In the genomic region with DNA sequence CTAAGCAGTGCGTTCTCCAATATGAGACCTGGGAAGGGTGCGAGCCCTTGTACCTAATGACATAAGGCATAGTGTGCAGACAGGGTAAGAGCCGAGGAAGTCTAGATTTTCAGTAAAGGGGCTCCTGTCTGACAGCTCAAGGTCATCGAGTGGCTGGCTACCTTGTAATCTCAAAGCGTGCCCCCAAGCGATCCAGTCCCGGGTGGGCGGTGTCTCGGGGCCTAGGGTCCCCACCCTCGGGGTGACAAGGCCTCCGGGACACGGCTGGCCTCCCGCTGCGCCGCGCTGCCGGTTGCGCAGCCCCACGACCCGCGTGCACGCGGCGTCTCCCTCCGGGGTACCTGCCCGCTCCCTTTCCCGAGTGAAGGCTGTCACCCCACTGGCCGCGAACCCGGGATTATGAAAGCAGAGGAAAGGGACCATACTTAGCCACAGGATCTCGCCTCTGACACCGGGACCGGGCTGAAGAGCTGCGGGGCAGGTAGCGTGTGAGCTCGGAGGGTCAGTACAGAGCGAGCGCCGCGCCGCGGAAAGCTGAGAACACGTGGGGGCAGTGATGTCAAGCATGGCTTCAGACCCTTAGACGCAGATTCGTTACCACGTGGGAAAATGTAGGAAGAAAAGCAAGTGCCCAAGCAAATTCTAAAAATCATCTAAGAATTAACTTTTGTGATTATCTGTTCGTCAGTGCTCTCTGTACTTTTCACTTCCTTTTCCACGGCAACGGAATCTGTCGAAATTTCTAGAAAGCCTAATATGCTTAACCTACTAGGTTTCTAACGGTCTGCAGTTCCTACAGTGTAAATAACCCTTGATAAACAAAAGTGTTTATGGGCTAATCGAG, we compare ENCODE assay signal across 8 mouse cellular contexts. TPM values are rescaled to one million over a fixed set of nuclear protein-coding genes. Genes with fewer than 3 reads are reported as not detected.
A peak's percentile ranks its signal among the peaks of the same experiment; 100 is the strongest.
DNase-seq lines count a peak whose midpoint lies in the region; ATAC-seq lines count a peak whose summit lies in the region.

TSS of gene Timm9 (minus strand) at position 555 of the 844 bp plus-strand sequence.
TSS of gene 2700049A03Rik (plus strand) at position 719 of the 844 bp plus-strand sequence.

- peak; percentile 83 for DNase-seq in adipocyte (ENCODE audit: low spot score)
- DNase-seq in embryo, embryonic 10 days (ENCODE audit: low spot score) = peak; percentile 90
- peak; percentile 63 to 68 for DNase-seq in gastrocnemius, adult 8-10 months (ENCODE audit: low spot score in 2 of 2)
- peak; percentile 94 for DNase-seq in induced T-regulatory cell, adult 2 months (ENCODE audit: low read depth)
- DNase-seq in left cerebral cortex, adult 8-10 months (ENCODE audit: low spot score in 2 of 2) = peak; percentile 64 to 83
- peak; percentile 78 to 85 for DNase-seq in right cerebral cortex, adult 2 months (ENCODE audit: low spot score in 2 of 2)
- DNase-seq in urinary bladder, postnatal 36 days (ENCODE audit: low spot score in 2 of 2) = peak; percentile 61 to 70

- peak; percentile 82 for ATAC-seq in megakaryocyte, adult 5-6 weeks (ENCODE audit: poor library complexity, severe bottlenecking)

RNA-seq across cellular contexts. Expression of gene Timm9, which starts in this region (rescaled TPM):
- total RNA-seq in gastrocnemius, adult 8-10 months (2022) = 10 to 100 TPM; 24.4 to 32.6 (median 26.6) TPM
- total RNA-seq in left cerebral cortex, adult 8-10 months (2022) = 10 to 100 TPM; 52.5 to 59.5 (median 55.9) TPM
- total RNA-seq in megakaryocyte, adult 5-6 weeks (2015) = 26.7 and 29.0 TPM in 2 replicates
- total RNA-seq in megakaryocyte, adult 5-6 weeks (2017) = 21.3 and 22.4 TPM in 2 replicates

RNA-seq across cellular contexts. Expression of gene 2700049A03Rik, which starts in this region (rescaled TPM):
- total RNA-seq in gastrocnemius, adult 8-10 months (2022) = 1 to 10 TPM; 4.0 to 5.3 (median 4.2) TPM
- 1 to 10 TPM; 4.0 to 6.7 (median 4.8) TPM for total RNA-seq in left cerebral cortex, adult 8-10 months (2022)
- 12.2 and 12.9 TPM in 2 replicates for total RNA-seq in megakaryocyte, adult 5-6 weeks (2015)
- total RNA-seq in megakaryocyte, adult 5-6 weeks (2017) = 7.5 and 8.3 TPM in 2 replicates

Comparison
In these comparisons a context has a peak if more than half of its experiments do, and no peak if none do; other contexts are left out.
1. Peak in every context shown above with its lines: DNase-seq and ATAC-seq.